In genomic region chr9:56108174-56108573, GRCm38 (mm10) we compare ENCODE assay signal across 13 mouse cellular contexts. TPM values are rescaled to one million over a fixed set of nuclear protein-coding genes. Genes with fewer than 3 reads are reported as not detected.
DNase-seq lines count a peak whose midpoint lies in the region; ATAC-seq and TF ChIP-seq lines count a peak whose summit lies in the region.
"Had no signal": no experiment of that assay in that cellular context is flagged by ENCODE, and none has a peak within 500 bp of the region (broad histone marks: within the 10 kb centered on the region; RNA-seq: fewer than 3 reads in every experiment).

No protein-coding gene starts in this region.

- H3K4me3 ChIP-seq in liver, adult 2 months (ENCODE audit: insufficient read depth, low read depth, low read length) = no peak overlapping the region
- H3K4me3 ChIP-seq in liver, embryonic 12.5 days = no peak overlapping the region
- H3K4me3 ChIP-seq in brown adipose tissue, adult 24 weeks (ENCODE audit: insufficient read depth, low read depth, low read length) = no peak overlapping the region
- H3K4me3 ChIP-seq in liver, embryonic 15.5 days (replicated peaks) = no peak overlapping the region
- H3K4me3 ChIP-seq in forebrain, embryonic 14.5 days (ENCODE audit: low read depth, low read length) = no peak overlapping the region
- H3K4me3 ChIP-seq: heart, embryonic 15.5 days had no signal

- TF ChIP-seq POLR2A in liver, adult 2 months (IDR thresholded peaks at IDR 0.05; ENCODE audit: extremely low read depth, insufficient read depth, low read length) = no peak

- no peak for TF ChIP-seq CTCF in liver, adult 2 months (IDR thresholded peaks at IDR 0.05; ENCODE audit: low read depth, low read length)

- H3K27me3 ChIP-seq in liver, adult 2 months (ENCODE audit: control insufficient read depth, insufficient read depth, low read length) = no peaks in the 10 kb centered on the region
- H3K27me3 ChIP-seq in liver, embryonic 12.5 days (replicated peaks) = no peaks in the 10 kb centered on the region
- H3K27me3 ChIP-seq in liver, embryonic 15.5 days = no peaks in the 10 kb centered on the region
- H3K27me3 ChIP-seq in forebrain, embryonic 14.5 days (replicated peaks; ENCODE audit: control insufficient read depth, insufficient read depth, low read length) = no peaks in the 10 kb centered on the region
- H3K27me3 ChIP-seq: heart, embryonic 15.5 days had no signal

- peak; percentile 16 for DNase-seq in liver, adult 2 months (ENCODE audit: extremely low read depth, low read depth, low spot score)
- peak; percentile 67 to 70 for DNase-seq in monocyte, adult 2 months (ENCODE audit: low read depth in 1 of 2, low spot score in 2 of 2)
- no peak for DNase-seq in forebrain, embryonic 14.5 days (ENCODE audit: low spot score)
- DNase-seq in c-Kit-positive CD71-positive TER-119-positive erythroid progenitor cells, embryonic 14.5 days (ENCODE audit: low spot score) = no peak
- DNase-seq: adrenal gland, postnatal 10 days; cerebellum, adult 2 months; gastrocnemius, postnatal 14 days; left cerebral cortex, postnatal 4 days had no signal

- H3K4me2 ChIP-seq in liver, embryonic 12.5 days = no peak overlapping the region
- H3K4me2 ChIP-seq in liver, embryonic 15.5 days = no peak overlapping the region
- no peak overlapping the region for H3K4me2 ChIP-seq in forebrain, embryonic 14.5 days (ENCODE audit: low read length)
- H3K4me2 ChIP-seq: heart, embryonic 15.5 days had no signal

- H3K9me3 ChIP-seq in liver, embryonic 12.5 days (replicated peaks) = no peaks in the 10 kb centered on the region
- no peaks in the 10 kb centered on the region for H3K9me3 ChIP-seq in liver, embryonic 15.5 days (replicated peaks)
- H3K9me3 ChIP-seq in forebrain, embryonic 14.5 days (replicated peaks; ENCODE audit: control insufficient read depth, low read length) = no peaks in the 10 kb centered on the region
- H3K9me3 ChIP-seq: heart, embryonic 15.5 days had no signal

- no peak for ATAC-seq in liver, embryonic 12.5 days
- peak; percentile 30; the same call in 1 of the 2 replicates for ATAC-seq in liver, embryonic 15.5 days (ENCODE audit: insufficient read depth)
- ATAC-seq in forebrain, embryonic 14.5 days = no peak

- 79% methylated on average over 5 of the region's 5 CpGs for WGBS in liver, adult 2 months
- 27% methylated on average over 5 of the region's 5 CpGs for WGBS in liver, embryonic 12.5 days (ENCODE audit: insufficient replicate concordance)
- 26% methylated on average over 5 of the region's 5 CpGs for WGBS in liver, embryonic 15.5 days (ENCODE audit: insufficient replicate concordance)
- WGBS in forebrain, embryonic 14.5 days = 85% methylated on average over 5 of the region's 5 CpGs

- H3K9ac ChIP-seq in liver, adult 2 months (ENCODE audit: low read depth, low read length) = no peak overlapping the region
- no peak overlapping the region for H3K9ac ChIP-seq in liver, embryonic 12.5 days
- no peak overlapping the region for H3K9ac ChIP-seq in liver, embryonic 15.5 days
- H3K9ac ChIP-seq in forebrain, embryonic 14.5 days (ENCODE audit: low read length) = no peak overlapping the region
- H3K9ac ChIP-seq: heart, embryonic 15.5 days had no signal

- no peak overlapping the region for H3K27ac ChIP-seq in liver, adult 2 months (replicated peaks; ENCODE audit: insufficient read depth, low read depth, low read length)
- H3K27ac ChIP-seq in liver, embryonic 12.5 days = no peak overlapping the region
- H3K27ac ChIP-seq in brown adipose tissue, adult 24 weeks (replicated peaks; ENCODE audit: low read depth, low read length) = peak overlapping the region; percentile 26
- H3K27ac ChIP-seq in liver, embryonic 15.5 days (replicated peaks) = 0 out of 2 replicates have a peak overlapping the region, but pooled peaks have one; percentile 33
- no peak overlapping the region for H3K27ac ChIP-seq in forebrain, embryonic 14.5 days (ENCODE audit: low read depth, low read length)
- H3K27ac ChIP-seq: heart, embryonic 15.5 days; kidney, postnatal 0 days had no signal

- no peaks in the 10 kb centered on the region for H3K4me1 ChIP-seq in liver, adult 2 months (ENCODE audit: control insufficient read depth, insufficient read depth, low read length)
- peaks cover 15% of the 10 kb centered on the region; the same call in 1 of the 2 replicates for H3K4me1 ChIP-seq in liver, embryonic 12.5 days
- H3K4me1 ChIP-seq in brown adipose tissue, adult 24 weeks (ENCODE audit: control insufficient read depth, insufficient read depth, insufficient read length, low read length) = no peaks in the 10 kb centered on the region
- H3K4me1 ChIP-seq in liver, embryonic 15.5 days (replicated peaks) = peaks cover 5% of the 10 kb centered on the region; the same call in 1 of the 2 replicates
- no peaks in the 10 kb centered on the region for H3K4me1 ChIP-seq in forebrain, embryonic 14.5 days (ENCODE audit: control insufficient read depth, insufficient read depth, low read length)

- H3K36me3 ChIP-seq in liver, adult 2 months (ENCODE audit: control insufficient read depth, insufficient read depth, low read length) = no peaks in the 10 kb centered on the region
- no peaks in the 10 kb centered on the region for H3K36me3 ChIP-seq in liver, embryonic 12.5 days
- no peaks in the 10 kb centered on the region for H3K36me3 ChIP-seq in liver, embryonic 15.5 days (replicated peaks)
- H3K36me3 ChIP-seq in forebrain, embryonic 14.5 days (ENCODE audit: control insufficient read depth, insufficient read depth, low read length) = no peaks in the 10 kb centered on the region
- H3K36me3 ChIP-seq: heart, embryonic 15.5 days had no signal

- no peaks in the 10 kb centered on the region for H3K79me2 ChIP-seq in liver, adult 2 months (ENCODE audit: control insufficient read depth, insufficient read depth, low read length)

RNA-seq across cellular contexts. Expression of gene Pstpip1, which starts 18.4 kb away (rescaled TPM):
- total RNA-seq in liver, adult 2 months (2014; rRNA removed) = 0.37 and 0.40 TPM in 2 replicates
- polyA plus RNA-seq in liver, adult 2 months (2012; rRNA removed) = 0.44 and 1.1 TPM in 2 replicates
- polyA plus RNA-seq in liver, embryonic 12.5 days (2016; fragmentation: Nextera tagmentation; extraction: Ambion mirVana) = 3.2 and 3.7 TPM in 2 replicates
- 1.2 and 2.9 TPM in 2 replicates for polyA plus RNA-seq in brown adipose tissue, adult 24 weeks (2012; ENCODE audit: insufficient read depth, insufficient read length, missing spikeins)
- polyA plus RNA-seq in liver, embryonic 15.5 days (2015; fragmentation: Nextera tagmentation; extraction: Ambion mirVana) = 5.8 and 6.5 TPM in 2 replicates
- 0.20 and 0.41 TPM in 2 replicates for polyA plus RNA-seq in forebrain, embryonic 14.5 days (2014; fragmentation: Nextera tagmentation; extraction: Ambion mirVana)

RNA-seq across cellular contexts. Expression of gene Tspan3, which starts 57.1 kb away (rescaled TPM):
- total RNA-seq in liver, adult 2 months (2014; rRNA removed) = 4.7 and 6.1 TPM in 2 replicates
- 6.3 and 7.3 TPM in 2 replicates for polyA plus RNA-seq in liver, adult 2 months (2012; rRNA removed)
- polyA plus RNA-seq in liver, embryonic 12.5 days (2016; fragmentation: Nextera tagmentation; extraction: Ambion mirVana) = 70.5 and 70.6 TPM in 2 replicates
- polyA plus RNA-seq in brown adipose tissue, adult 24 weeks (2012; ENCODE audit: insufficient read depth, insufficient read length, missing spikeins) = 171 and 213 TPM in 2 replicates
- polyA plus RNA-seq in liver, embryonic 15.5 days (2015; fragmentation: Nextera tagmentation; extraction: Ambion mirVana) = 26.3 and 27.5 TPM in 2 replicates
- 545 and 577 TPM in 2 replicates for polyA plus RNA-seq in forebrain, embryonic 14.5 days (2014; fragmentation: Nextera tagmentation; extraction: Ambion mirVana)

Comparison
In these comparisons a context has a peak if more than half of its experiments do, and no peak if none do; other contexts are left out.
1. H3K27ac ChIP-seq: peak in brown adipose tissue, adult 24 weeks (single experiment) and liver, embryonic 15.5 days (single experiment); none in liver, adult 2 months (single experiment), liver, embryonic 12.5 days (single experiment) and forebrain, embryonic 14.5 days (single experiment).
2. DNase-seq: peak in liver, adult 2 months (single experiment) and monocyte, adult 2 months (2 of 2); none in forebrain, embryonic 14.5 days (single experiment) and c-Kit-positive CD71-positive TER-119-positive erythroid progenitor cells, embryonic 14.5 days (single experiment).